Mouse (Mus musculus): ENCODE measurements around the gene Crtc2. TPM values are rescaled to one million over a fixed set of nuclear protein-coding genes. Genes with fewer than 3 reads are reported as not detected.
"Not testable (repeated sequence)": the region's sequence is repeated elsewhere in the genome, so short reads cannot be mapped to it uniquely, and the experiment has no call there.

The Crtc2 gene
- polyA plus RNA-seq, 1 experiment from 2014 or later: 18.5 TPM

GRCm38 (mm10) chr3:90248746-90249100, 5.2 kb upstream of the Crtc2 start:
- no peak for DNase-seq (ENCODE audit: low spot score)
- Histone ChIP-seq H3K4me3 (peak overlapping the region; percentile 72), H3K27ac (replicated peaks) (peak overlapping the region; percentile 92), H3K4me1 (peaks cover 30% of the 10 kb centered on the region), H3K9me3 (replicated peaks) (no peaks in the 10 kb centered on the region), H3K36me3 (peaks cover 27% of the 10 kb centered on the region), H3K27me3 (ENCODE audit: low read depth, poor library complexity, severe bottlenecking) (no peaks in the 10 kb centered on the region)
- WGBS: 12% methylated on average over 10 of the region's 10 CpGs

- no peak overlapping the region for H3K4me3 ChIP-seq
- no peak for DNase-seq (ENCODE audit: low spot score)
- H3K27ac ChIP-seq (replicated peaks): no peak overlapping the region
- 92% methylated on average over 6 of the region's 6 CpGs for WGBS
- H3K4me1 ChIP-seq: peaks cover 38% of the 10 kb centered on the region
- H3K27me3 ChIP-seq (ENCODE audit: low read depth, poor library complexity, severe bottlenecking): no peaks in the 10 kb centered on the region
- no peaks in the 10 kb centered on the region for H3K9me3 ChIP-seq (replicated peaks)
- H3K36me3 ChIP-seq: peaks cover 27% of the 10 kb centered on the region
Measured at GRCm38 (mm10) chr3:90250791-90251190, 3.2 kb upstream of the Crtc2 start.

GRCm38 (mm10) chr3:90251731-90252226, 2.2 kb upstream of the Crtc2 start:
- not testable (repeated sequence) for H3K27me3 ChIP-seq (ENCODE audit: low read depth, poor library complexity, severe bottlenecking); H3K27ac ChIP-seq (replicated peaks); H3K9me3 ChIP-seq (replicated peaks); H3K4me3 ChIP-seq; DNase-seq (ENCODE audit: low spot score)
- Histone ChIP-seq H3K36me3 (peaks cover 29% of the 10 kb centered on the region), H3K4me1 (peaks cover 43% of the 10 kb centered on the region)
- WGBS: 93% methylated on average over 9 of the region's 12 CpGs

GRCm38 (mm10) chr3:90252659-90253058, 1.3 kb upstream of the Crtc2 start:
- peaks cover 38% of the 10 kb centered on the region for H3K36me3 ChIP-seq
- H3K27ac ChIP-seq (replicated peaks): not testable (repeated sequence)
- 89% methylated on average over 2 of the region's 2 CpGs for WGBS

GRCm38 (mm10) chr3:90253174-90253573, 789 bp upstream of the Crtc2 start:
- DNase-seq (ENCODE audit: low spot score); H3K9me3 ChIP-seq (replicated peaks); H3K27ac ChIP-seq (replicated peaks); H3K27me3 ChIP-seq (ENCODE audit: low read depth, poor library complexity, severe bottlenecking): not testable (repeated sequence)
- H3K36me3 ChIP-seq: peaks cover 43% of the 10 kb centered on the region
- H3K4me1 ChIP-seq: peaks cover 36% of the 10 kb centered on the region
- WGBS: 88% methylated on average over 1 of the region's 1 CpGs
- peak overlapping the region; percentile 90 for H3K4me3 ChIP-seq

More at GRCm38 (mm10) chr3:90252659-90253058, 1.3 kb upstream of the Crtc2 start:
- DNase-seq (ENCODE audit: low spot score); H3K27me3 ChIP-seq (ENCODE audit: low read depth, poor library complexity, severe bottlenecking); H3K4me3 ChIP-seq; H3K9me3 ChIP-seq (replicated peaks): not testable (repeated sequence)
- peaks cover 39% of the 10 kb centered on the region for H3K4me1 ChIP-seq

- WGBS: 1% methylated on average over 41 of the region's 41 CpGs
- Histone ChIP-seq H3K4me3 (peak overlapping the region; percentile 90), H3K27ac (replicated peaks) (peak overlapping the region; percentile 91), H3K36me3 (peaks cover 54% of the 10 kb centered on the region), H3K9me3 (replicated peaks) (no peaks in the 10 kb centered on the region), H3K4me1 (peaks cover 22% of the 10 kb centered on the region), H3K27me3 (ENCODE audit: low read depth, poor library complexity, severe bottlenecking) (no peaks in the 10 kb centered on the region)
- no peak for DNase-seq (ENCODE audit: low spot score)
Measured at GRCm38 (mm10) chr3:90254419-90255193, 643 bp downstream of the Crtc2 start.

GRCm38 (mm10) chr3:90255194-90255565, 1.2 kb downstream of the Crtc2 start:
- H3K27ac ChIP-seq (replicated peaks): peak overlapping the region; percentile 91
- H3K27me3 ChIP-seq (ENCODE audit: low read depth, poor library complexity, severe bottlenecking): no peaks in the 10 kb centered on the region
- H3K9me3 ChIP-seq (replicated peaks): no peaks in the 10 kb centered on the region
- peaks cover 54% of the 10 kb centered on the region for H3K36me3 ChIP-seq
- no peak for DNase-seq (ENCODE audit: low spot score)
- WGBS: 26% methylated on average over 2 of the region's 2 CpGs
- peaks cover 22% of the 10 kb centered on the region for H3K4me1 ChIP-seq
- peak overlapping the region; percentile 90 for H3K4me3 ChIP-seq

- H3K4me1 ChIP-seq: peaks cover 22% of the 10 kb centered on the region
- H3K27me3 ChIP-seq (ENCODE audit: low read depth, poor library complexity, severe bottlenecking): no peaks in the 10 kb centered on the region
- DNase-seq (ENCODE audit: low spot score): no peak
- peaks cover 54% of the 10 kb centered on the region for H3K36me3 ChIP-seq
- H3K9me3 ChIP-seq (replicated peaks): no peaks in the 10 kb centered on the region
- H3K27ac ChIP-seq (replicated peaks): no peak overlapping the region
- H3K4me3 ChIP-seq: peak overlapping the region; percentile 90; the same call in 1 of the 2 replicates
- 93% methylated on average over 14 of the region's 14 CpGs for WGBS
Measured at GRCm38 (mm10) chr3:90255784-90256353, 1.9 kb downstream of the Crtc2 start.

- WGBS: 94% methylated on average over 19 of the region's 19 CpGs
- Histone ChIP-seq H3K4me1 (peaks cover 22% of the 10 kb centered on the region), H3K27ac (replicated peaks) (no peak overlapping the region), H3K9me3 (replicated peaks) (no peaks in the 10 kb centered on the region), H3K27me3 (ENCODE audit: low read depth, poor library complexity, severe bottlenecking) (no peaks in the 10 kb centered on the region), H3K4me3 (no peak overlapping the region), H3K36me3 (peaks cover 54% of the 10 kb centered on the region)
- no peak for DNase-seq (ENCODE audit: low spot score)
Measured at GRCm38 (mm10) chr3:90256731-90257530, 3.0 kb downstream of the Crtc2 start.

- WGBS: 93% methylated on average over 4 of the region's 4 CpGs
- H3K36me3 ChIP-seq: peaks cover 70% of the 10 kb centered on the region
- no peak for DNase-seq (ENCODE audit: low spot score)
- no peaks in the 10 kb centered on the region for H3K9me3 ChIP-seq (replicated peaks)
- H3K27me3 ChIP-seq (ENCODE audit: low read depth, poor library complexity, severe bottlenecking): no peaks in the 10 kb centered on the region
- H3K27ac ChIP-seq (replicated peaks): no peak overlapping the region
- no peak overlapping the region for H3K4me3 ChIP-seq
- peaks cover 19% of the 10 kb centered on the region for H3K4me1 ChIP-seq
Measured at GRCm38 (mm10) chr3:90258521-90258920, 4.6 kb downstream of the Crtc2 start.

- Histone ChIP-seq H3K27me3 (ENCODE audit: low read depth, poor library complexity, severe bottlenecking) (no peaks in the 10 kb centered on the region), H3K4me1 (peaks cover 30% of the 10 kb centered on the region), H3K4me3 (no peak overlapping the region; the same call in 1 of the 2 replicates), H3K9me3 (replicated peaks) (no peaks in the 10 kb centered on the region), H3K27ac (replicated peaks) (no peak overlapping the region), H3K36me3 (peaks cover 71% of the 10 kb centered on the region)
- WGBS: 91% methylated on average over 5 of the region's 5 CpGs
- no peak for DNase-seq (ENCODE audit: low spot score)
Measured at GRCm38 (mm10) chr3:90263121-90263771, 9.3 kb downstream of the Crtc2 start.

GRCm38 (mm10) chr3:90264687-90265033, 10.7 kb downstream of the Crtc2 start:
- Histone ChIP-seq H3K36me3 (peaks cover 69% of the 10 kb centered on the region), H3K27ac (replicated peaks) (peak overlapping the region; percentile 98), H3K9me3 (replicated peaks) (no peaks in the 10 kb centered on the region), H3K4me1 (peaks cover 30% of the 10 kb centered on the region), H3K4me3 (peak overlapping the region; percentile 91), H3K27me3 (ENCODE audit: low read depth, poor library complexity, severe bottlenecking) (no peaks in the 10 kb centered on the region)
- WGBS: 38% methylated on average over 10 of the region's 10 CpGs
- peak; percentile 26 for DNase-seq (ENCODE audit: low spot score)
